Comparison of ENCODE assay signal across 24 mouse cellular contexts in the genomic region with DNA sequence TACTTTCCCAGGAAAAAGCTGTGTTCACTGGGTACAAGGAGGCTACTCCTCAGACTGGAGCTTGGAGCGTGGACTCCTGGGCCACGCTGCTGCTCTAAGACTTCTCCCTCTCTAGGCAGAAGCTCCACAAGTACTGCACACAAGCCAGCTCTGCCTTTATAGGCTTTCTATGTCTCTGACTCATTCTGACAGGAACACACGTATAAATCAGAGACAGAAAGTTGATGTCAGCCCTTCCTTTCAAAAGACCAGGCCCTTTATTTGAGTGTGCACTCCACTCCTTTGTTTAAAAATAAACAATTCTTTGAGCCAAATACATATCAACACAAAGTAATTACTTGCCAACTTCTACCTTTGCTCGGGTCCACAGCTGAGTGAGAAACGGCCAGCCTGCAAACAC.
DNase-seq lines count a peak whose midpoint lies in the region; ATAC-seq and TF ChIP-seq lines count a peak whose summit lies in the region.
"Had no signal": no experiment of that assay in that cellular context is flagged by ENCODE, and none has a peak within 500 bp of the region (broad histone marks: within the 10 kb centered on the region; RNA-seq: fewer than 3 reads in every experiment).

No protein-coding gene starts in this region.

- ATAC-seq in kidney, embryonic 16.5 days (ENCODE audit: low FRiP score, low TSS enrichment): no peak
- no peak for ATAC-seq in kidney, embryonic 14.5 days (ENCODE audit: low FRiP score, low TSS enrichment)
- peak; percentile 43 for ATAC-seq in lung, embryonic 16.5 days (ENCODE audit: low read depth)
- ATAC-seq: activated CD4-positive, CD25-positive, alpha-beta regulatory T cell, adult 4 months; forebrain, embryonic 13.5 days; forebrain, embryonic 16.5 days had no signal

- H3K27ac ChIP-seq in kidney, adult 2 months (ENCODE audit: insufficient read depth, low read depth, low read length): no peak overlapping the region
- H3K27ac ChIP-seq in kidney, embryonic 16.5 days (ENCODE audit: low read length): no peak overlapping the region
- no peak overlapping the region for H3K27ac ChIP-seq in kidney, embryonic 14.5 days (ENCODE audit: low read depth, low read length)
- no peak overlapping the region for H3K27ac ChIP-seq in lung, embryonic 16.5 days (ENCODE audit: low read length)
- H3K27ac ChIP-seq: forebrain, embryonic 10.5 days; forebrain, embryonic 13.5 days; heart, adult 2 months; heart, embryonic 10.5 days; heart, embryonic 13.5 days had no signal

- H3K9me3 ChIP-seq in kidney, embryonic 16.5 days (ENCODE audit: low read length): no peaks in the 10 kb centered on the region
- H3K9me3 ChIP-seq in kidney, embryonic 14.5 days (ENCODE audit: control insufficient read depth, low read length): no peaks in the 10 kb centered on the region
- H3K9me3 ChIP-seq in lung, embryonic 16.5 days (ENCODE audit: control insufficient read depth, low read length): no peaks in the 10 kb centered on the region
- H3K9me3 ChIP-seq: forebrain, embryonic 10.5 days; forebrain, embryonic 13.5 days; heart, embryonic 10.5 days; heart, embryonic 13.5 days had no signal

- no peak overlapping the region for H3K4me2 ChIP-seq in kidney, embryonic 16.5 days (replicated peaks; ENCODE audit: low read depth, low read length)
- H3K4me2 ChIP-seq in kidney, embryonic 14.5 days (replicated peaks; ENCODE audit: low read depth, low read length): no peak overlapping the region
- H3K4me2 ChIP-seq in lung, embryonic 16.5 days (ENCODE audit: low read depth, low read length): no peak overlapping the region
- H3K4me2 ChIP-seq: forebrain, embryonic 13.5 days; heart, embryonic 13.5 days had no signal

- no peaks in the 10 kb centered on the region for H3K27me3 ChIP-seq in kidney, adult 2 months (replicated peaks; ENCODE audit: control insufficient read depth, insufficient read depth, low read length)
- no peaks in the 10 kb centered on the region for H3K27me3 ChIP-seq in kidney, embryonic 16.5 days (ENCODE audit: insufficient read depth, low read length)
- no peaks in the 10 kb centered on the region for H3K27me3 ChIP-seq in kidney, embryonic 14.5 days (ENCODE audit: control insufficient read depth, insufficient read depth, low read length)
- H3K27me3 ChIP-seq in lung, embryonic 16.5 days (ENCODE audit: control insufficient read depth, insufficient read depth, low read depth, low read length): no peaks in the 10 kb centered on the region
- H3K27me3 ChIP-seq: forebrain, embryonic 13.5 days; heart, embryonic 13.5 days had no signal

- peak; percentile 19 for DNase-seq in kidney, adult 2 months
- DNase-seq in kidney, postnatal 14 days: peak; percentile 6
- no peak for DNase-seq in lung, postnatal 14 days
- peak; percentile 2 for DNase-seq in lung, postnatal 36 days
- no peak for DNase-seq in right cerebral cortex, postnatal 25 days
- DNase-seq: adrenal gland, postnatal 10 days; adrenal gland, postnatal 36 days; cerebellum, adult 18-20 months; cerebellum, adult 9-10 months; cerebellum, postnatal 14 days; gastrocnemius, postnatal 10 days; gastrocnemius, postnatal 36 days; heart, adult 2 months; heart, postnatal 14 days; heart, postnatal 4 days had no signal

- H3K36me3 ChIP-seq in kidney, adult 2 months (ENCODE audit: control insufficient read depth, insufficient read depth, low read length): peaks cover 1% of the 10 kb centered on the region; the same call in 1 of the 2 replicates
- H3K36me3 ChIP-seq in kidney, embryonic 16.5 days (ENCODE audit: insufficient read depth, low read length): peaks cover 8% of the 10 kb centered on the region
- peaks cover 8% of the 10 kb centered on the region; the same call in 1 of the 2 replicates for H3K36me3 ChIP-seq in kidney, embryonic 14.5 days (ENCODE audit: control insufficient read depth, insufficient read depth, low read length)
- H3K36me3 ChIP-seq in lung, embryonic 16.5 days (ENCODE audit: control insufficient read depth, insufficient read depth, low read length): no peaks in the 10 kb centered on the region

- WGBS in kidney, adult 2 months: 62% methylated on average over 5 of the region's 5 CpGs
- WGBS in kidney, embryonic 16.5 days: 78% methylated on average over 5 of the region's 5 CpGs
- 82% methylated on average over 5 of the region's 5 CpGs for WGBS in kidney, embryonic 14.5 days
- WGBS in lung, embryonic 16.5 days: 64% methylated on average over 5 of the region's 5 CpGs

- H3K4me1 ChIP-seq in kidney, adult 2 months (ENCODE audit: control insufficient read depth, insufficient read depth, low read length): no peaks in the 10 kb centered on the region
- H3K4me1 ChIP-seq in kidney, embryonic 16.5 days (ENCODE audit: insufficient read depth, low read length): no peaks in the 10 kb centered on the region
- H3K4me1 ChIP-seq in kidney, embryonic 14.5 days (ENCODE audit: control insufficient read depth, insufficient read depth, low read length): no peaks in the 10 kb centered on the region
- H3K4me1 ChIP-seq in lung, embryonic 16.5 days (replicated peaks; ENCODE audit: control insufficient read depth, insufficient read depth, low read length): no peaks in the 10 kb centered on the region
- H3K4me1 ChIP-seq: forebrain, embryonic 10.5 days; forebrain, embryonic 13.5 days; heart, embryonic 10.5 days; heart, embryonic 13.5 days had no signal

- no peak for TF ChIP-seq CTCF in kidney, adult 2 months (conservative IDR thresholded peaks at IDR 0.05; ENCODE audit: insufficient read depth, insufficient read length, low read depth, low read length)

- no peak for TF ChIP-seq POLR2A in kidney, adult 2 months (IDR thresholded peaks at IDR 0.05; ENCODE audit: low read depth, low read length)

- no peak overlapping the region for H3K9ac ChIP-seq in kidney, embryonic 16.5 days (replicated peaks; ENCODE audit: low read length)
- H3K9ac ChIP-seq in kidney, embryonic 14.5 days (ENCODE audit: low read depth, low read length): no peak overlapping the region
- no peak overlapping the region for H3K9ac ChIP-seq in lung, embryonic 16.5 days (ENCODE audit: low read length)
- H3K9ac ChIP-seq: forebrain, embryonic 13.5 days; heart, embryonic 13.5 days had no signal

- H3K4me3 ChIP-seq in kidney, adult 2 months (ENCODE audit: insufficient read depth, low read depth, low read length): no peak overlapping the region
- H3K4me3 ChIP-seq in kidney, embryonic 16.5 days (ENCODE audit: low read length): no peak overlapping the region
- no peak overlapping the region for H3K4me3 ChIP-seq in kidney, embryonic 14.5 days (ENCODE audit: low read length)
- no peak overlapping the region for H3K4me3 ChIP-seq in lung, embryonic 16.5 days (ENCODE audit: low read length)
- H3K4me3 ChIP-seq: forebrain, embryonic 10.5 days; forebrain, embryonic 13.5 days; heart, adult 2 months; heart, embryonic 10.5 days; heart, embryonic 13.5 days had no signal

Comparison
In these comparisons a context has a peak if more than half of its experiments do, and no peak if none do; other contexts are left out.
1. DNase-seq: peak in kidney, adult 2 months (single experiment), kidney, postnatal 14 days (single experiment) and lung, postnatal 36 days (single experiment); none in lung, postnatal 14 days (single experiment) and right cerebral cortex, postnatal 25 days (single experiment).